Mouse (Mus musculus): Measurements from ENCODE around the gene 1700109H08Rik. TPM values are rescaled to one million over a fixed set of nuclear protein-coding genes. Genes with fewer than 3 reads are reported as not detected.

Gene 1700109H08Rik
- polyA plus RNA-seq, 1 experiment from 2014 or later: 2.9 TPM

DNA sequence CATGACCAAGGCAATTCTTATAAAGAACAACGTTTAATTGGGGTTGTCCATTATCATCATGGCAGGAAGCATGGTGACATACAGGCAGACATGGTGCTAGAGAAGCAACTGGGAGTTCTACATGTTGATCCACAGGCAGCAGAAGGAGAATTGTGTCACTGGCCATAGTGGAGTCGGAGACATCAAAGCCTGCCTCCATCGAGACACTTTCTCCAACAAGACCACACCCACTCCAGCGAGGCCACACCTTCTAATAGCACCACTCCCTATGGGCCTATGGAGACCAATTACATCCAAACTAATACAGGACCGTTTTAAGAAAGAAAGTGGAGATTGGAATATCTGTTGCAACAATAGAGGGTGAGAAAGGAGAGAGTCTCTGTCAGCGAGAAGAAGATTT, 29.5 kb upstream of the 1700109H08Rik start:
- Histone ChIP-seq H3K9me3 (replicated peaks; ENCODE audit: control insufficient read depth, low read length) (no peaks in the 10 kb centered on the region), H3K4me2 (no peak overlapping the region), H3K27ac (ENCODE audit: low read depth, low read length) (no peak overlapping the region), H3K4me1 (ENCODE audit: control insufficient read depth, insufficient read depth, low read length) (peaks cover 10% of the 10 kb centered on the region), H3K36me3 (ENCODE audit: control insufficient read depth, insufficient read depth, low read length) (peaks cover 4% of the 10 kb centered on the region; the same call in 1 of the 2 replicates), H3K9ac (ENCODE audit: low read depth, low read length) (no peak overlapping the region), H3K27me3 (ENCODE audit: control insufficient read depth, insufficient read depth, low read length) (no peaks in the 10 kb centered on the region), H3K4me3 (ENCODE audit: low read depth, low read length) (no peak overlapping the region)
- no peak for ATAC-seq (replicated peaks; ENCODE audit: insufficient number of reproducible peaks, low FRiP score, low TSS enrichment)
- 69% methylated on average over 6 of the region's 6 CpGs for WGBS (ENCODE audit: insufficient replicate concordance)

DNA sequence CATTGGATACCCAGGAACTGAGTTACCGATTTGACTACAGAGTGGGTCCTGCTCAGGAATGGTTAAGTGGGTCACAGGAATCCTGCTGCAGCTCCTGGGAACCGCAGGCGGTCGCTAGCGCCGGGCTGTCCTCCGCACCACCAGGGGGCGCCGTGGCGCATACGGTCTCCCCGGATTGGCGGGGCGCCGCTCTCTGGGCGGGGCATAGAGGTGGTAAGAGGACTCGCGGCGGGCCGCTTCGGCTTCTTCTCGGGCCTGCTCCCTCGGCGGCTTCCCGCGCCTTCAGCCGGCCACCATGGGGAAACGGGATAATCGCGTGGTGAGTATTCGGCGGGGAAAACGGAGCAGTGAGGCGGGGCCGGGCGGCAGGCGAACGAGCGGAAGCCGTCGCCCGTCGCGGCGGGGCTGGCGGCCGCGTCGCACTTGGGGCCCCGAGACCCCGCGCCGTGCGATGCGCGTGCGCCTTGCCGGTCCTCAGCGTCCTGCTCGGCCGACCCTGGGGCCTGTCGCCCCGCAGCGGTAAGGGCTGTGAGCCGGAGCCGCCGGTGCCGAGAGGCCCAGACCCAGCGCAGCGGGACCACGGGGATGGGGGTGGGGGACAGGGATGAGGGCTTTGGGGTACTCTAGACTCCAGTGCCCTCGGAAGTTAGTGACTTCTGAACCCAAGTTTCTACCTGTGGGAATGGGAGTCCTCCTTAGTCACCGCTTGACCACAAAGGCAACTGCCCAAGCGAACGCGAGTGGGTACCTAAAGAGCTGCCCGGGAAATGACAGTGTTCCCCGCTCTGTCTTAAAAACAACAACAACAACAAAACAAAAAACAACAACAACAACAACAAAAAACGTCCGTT, 27.5 kb upstream of the 1700109H08Rik start, which contains the start of gene Fam133b:
Gene Fam133b, plus strand, starts transcription at position 205 of the 851 bp plus-strand sequence.
- ATAC-seq (replicated peaks; ENCODE audit: insufficient number of reproducible peaks, low FRiP score, low TSS enrichment): peak; percentile 93
- peak within 1 kb of the TSS; percentile 68 for H3K4me3 ChIP-seq (ENCODE audit: low read depth, low read length)
- peak within 1 kb of the TSS; percentile 95 for H3K9ac ChIP-seq (ENCODE audit: low read depth, low read length)
- peaks cover 6% of the 10 kb centered on the region; the same call in 1 of the 2 replicates for H3K36me3 ChIP-seq (ENCODE audit: control insufficient read depth, insufficient read depth, low read length)
- H3K4me1 ChIP-seq (ENCODE audit: control insufficient read depth, insufficient read depth, low read length): peaks cover 10% of the 10 kb centered on the region
- no peaks in the 10 kb centered on the region for H3K27me3 ChIP-seq (ENCODE audit: control insufficient read depth, insufficient read depth, low read length)
- peak within 1 kb of the TSS; percentile 91 for H3K4me2 ChIP-seq
- no peaks in the 10 kb centered on the region for H3K9me3 ChIP-seq (replicated peaks; ENCODE audit: control insufficient read depth, low read length)
- H3K27ac ChIP-seq (ENCODE audit: low read depth, low read length): peak within 1 kb of the TSS; percentile 82
- WGBS (ENCODE audit: insufficient replicate concordance): under 1% methylated on average over 80 of the region's 80 CpGs

DNA sequence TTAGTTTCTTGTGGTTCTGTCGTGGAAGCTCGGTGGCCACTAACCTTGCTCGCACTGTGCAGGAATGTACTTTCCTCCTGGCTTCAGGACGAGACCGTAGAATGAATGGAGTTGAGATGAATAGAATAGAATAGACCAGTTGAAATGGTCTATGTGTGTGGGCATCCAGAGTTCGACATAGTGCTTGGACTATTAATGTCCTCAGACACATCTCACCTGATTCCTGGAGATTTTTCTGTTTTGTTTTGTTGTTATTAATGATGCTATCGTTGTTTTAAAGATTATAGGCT, 26.9 kb upstream of the 1700109H08Rik start:
- no peak; the same call in 1 of the 2 replicates for ATAC-seq (replicated peaks; ENCODE audit: insufficient number of reproducible peaks, low FRiP score, low TSS enrichment)
- no peak overlapping the region for H3K27ac ChIP-seq (ENCODE audit: low read depth, low read length)
- no peaks in the 10 kb centered on the region for H3K9me3 ChIP-seq (replicated peaks; ENCODE audit: control insufficient read depth, low read length)
- peaks cover 6% of the 10 kb centered on the region; the same call in 1 of the 2 replicates for H3K36me3 ChIP-seq (ENCODE audit: control insufficient read depth, insufficient read depth, low read length)
- H3K4me2 ChIP-seq: peak overlapping the region; percentile 91
- peak overlapping the region; percentile 95 for H3K9ac ChIP-seq (ENCODE audit: low read depth, low read length)
- peak overlapping the region; percentile 68 for H3K4me3 ChIP-seq (ENCODE audit: low read depth, low read length)
- H3K4me1 ChIP-seq (ENCODE audit: control insufficient read depth, insufficient read depth, low read length): peaks cover 10% of the 10 kb centered on the region
- 8% methylated on average over 7 of the region's 7 CpGs for WGBS (ENCODE audit: insufficient replicate concordance)
- H3K27me3 ChIP-seq (ENCODE audit: control insufficient read depth, insufficient read depth, low read length): no peaks in the 10 kb centered on the region

DNA sequence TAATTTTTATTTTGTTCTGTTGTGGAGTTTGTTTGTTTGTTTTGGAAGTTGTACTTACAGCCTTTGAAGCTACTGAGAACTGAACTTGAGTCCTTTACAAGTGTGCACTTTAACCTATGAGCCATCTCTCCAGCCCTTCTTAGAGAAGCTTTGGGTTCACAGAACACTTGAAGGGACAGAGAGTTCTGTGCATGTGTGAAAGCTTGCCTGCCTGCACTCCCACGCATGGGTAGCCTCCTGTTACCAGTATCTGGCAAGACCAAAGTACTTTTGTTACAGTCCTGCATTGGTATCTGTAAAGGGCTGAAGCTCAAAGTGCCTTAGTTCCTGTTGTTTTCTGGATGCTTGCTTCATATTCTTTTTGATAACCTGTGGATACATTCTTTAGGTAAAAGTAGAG, 25.1 kb upstream of the 1700109H08Rik start:
- WGBS (ENCODE audit: insufficient replicate concordance): 81% methylated on average over 1 of the region's 1 CpGs
- H3K4me3 ChIP-seq (ENCODE audit: low read depth, low read length): no peak overlapping the region
- peaks cover 10% of the 10 kb centered on the region for H3K4me1 ChIP-seq (ENCODE audit: control insufficient read depth, insufficient read depth, low read length)
- no peak for ATAC-seq (replicated peaks; ENCODE audit: insufficient number of reproducible peaks, low FRiP score, low TSS enrichment)
- H3K4me2 ChIP-seq: no peak overlapping the region
- H3K9me3 ChIP-seq (replicated peaks; ENCODE audit: control insufficient read depth, low read length): no peaks in the 10 kb centered on the region
- H3K36me3 ChIP-seq (ENCODE audit: control insufficient read depth, insufficient read depth, low read length): peaks cover 6% of the 10 kb centered on the region; the same call in 1 of the 2 replicates
- H3K27me3 ChIP-seq (ENCODE audit: control insufficient read depth, insufficient read depth, low read length): no peaks in the 10 kb centered on the region
- H3K27ac ChIP-seq (ENCODE audit: low read depth, low read length): no peak overlapping the region
- no peak overlapping the region for H3K9ac ChIP-seq (ENCODE audit: low read depth, low read length)

DNA sequence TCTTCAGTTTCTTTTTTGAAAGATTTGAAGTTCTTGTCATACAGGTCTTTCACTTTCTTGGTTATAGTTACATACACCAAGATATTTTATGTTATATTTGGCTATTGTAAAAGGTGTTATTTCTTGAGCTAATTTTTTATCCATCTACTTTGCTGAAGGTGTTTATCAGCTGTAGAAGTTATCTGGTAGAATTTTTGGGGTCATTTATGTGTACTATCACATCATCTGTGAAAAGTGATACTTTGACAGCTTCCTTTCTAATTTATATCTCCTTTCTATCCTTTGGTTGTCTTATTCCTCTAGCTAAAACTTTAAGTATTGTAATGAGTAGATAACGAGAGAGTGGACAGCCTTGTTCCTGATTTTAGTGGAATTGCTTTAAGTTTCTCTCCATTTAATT, 19.9 kb upstream of the 1700109H08Rik start:
- no peak overlapping the region for H3K4me3 ChIP-seq (ENCODE audit: low read depth, low read length)

DNA sequence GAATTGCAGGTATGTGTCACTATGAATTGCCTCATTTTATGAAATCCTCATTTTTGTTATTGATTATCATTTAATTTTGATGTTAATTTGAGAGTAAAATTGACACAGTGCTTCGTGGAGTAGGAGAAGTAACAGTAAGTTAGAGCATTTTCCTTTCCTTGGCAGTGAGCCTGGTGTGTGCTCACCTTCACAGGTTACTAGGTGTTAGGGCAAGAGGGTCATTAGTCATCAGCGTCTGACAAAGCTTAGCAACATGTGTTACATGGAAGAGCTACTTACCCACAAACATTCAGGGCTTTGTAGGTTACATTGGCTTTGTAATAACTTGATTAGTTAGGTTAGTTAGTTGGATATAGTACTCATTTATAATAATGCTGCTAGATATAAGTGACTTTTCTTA, 17.2 kb upstream of the 1700109H08Rik start:
- no peak for ATAC-seq (replicated peaks; ENCODE audit: insufficient number of reproducible peaks, low FRiP score, low TSS enrichment)
- H3K4me2 ChIP-seq: no peak overlapping the region
- WGBS (ENCODE audit: insufficient replicate concordance): 87% methylated on average over 2 of the region's 2 CpGs

More for the DNA sequence above, 19.9 kb upstream of the 1700109H08Rik start:
- 86% methylated on average over 1 of the region's 1 CpGs for WGBS (ENCODE audit: insufficient replicate concordance)
- H3K36me3 ChIP-seq (ENCODE audit: control insufficient read depth, insufficient read depth, low read length): peaks cover 8% of the 10 kb centered on the region; the same call in 1 of the 2 replicates
- H3K9me3 ChIP-seq (replicated peaks; ENCODE audit: control insufficient read depth, low read length): no peaks in the 10 kb centered on the region
- no peak overlapping the region for H3K9ac ChIP-seq (ENCODE audit: low read depth, low read length)
- H3K27me3 ChIP-seq (ENCODE audit: control insufficient read depth, insufficient read depth, low read length): no peaks in the 10 kb centered on the region
- no peak overlapping the region for H3K4me2 ChIP-seq
- no peak overlapping the region for H3K27ac ChIP-seq (ENCODE audit: low read depth, low read length)
- no peak for ATAC-seq (replicated peaks; ENCODE audit: insufficient number of reproducible peaks, low FRiP score, low TSS enrichment)
- H3K4me1 ChIP-seq (ENCODE audit: control insufficient read depth, insufficient read depth, low read length): no peaks in the 10 kb centered on the region

DNA sequence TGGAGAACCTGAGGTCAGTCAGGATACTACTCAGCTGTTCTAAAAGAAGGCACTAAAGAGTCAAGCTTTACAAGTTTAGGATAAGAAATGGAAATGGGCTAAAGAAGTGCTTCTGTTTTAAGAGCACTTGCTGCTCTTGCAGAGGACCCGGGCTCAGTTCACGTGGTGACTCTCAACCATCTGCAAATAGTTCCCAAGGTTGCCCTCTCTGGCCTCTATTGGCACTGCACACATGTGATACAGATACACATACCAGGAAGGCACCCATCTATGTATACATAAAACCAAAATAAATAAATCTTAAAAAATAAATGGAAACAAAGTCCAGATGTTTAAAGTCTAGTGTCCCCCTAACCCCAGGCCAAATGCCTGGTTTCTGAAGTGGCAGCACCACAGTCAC, 3.5 kb downstream of the 1700109H08Rik start:
- H3K27ac ChIP-seq (ENCODE audit: low read depth, low read length): no peak overlapping the region
- ATAC-seq (replicated peaks; ENCODE audit: insufficient number of reproducible peaks, low FRiP score, low TSS enrichment): no peak
- WGBS (ENCODE audit: insufficient replicate concordance): 95% methylated on average over 2 of the region's 2 CpGs

More for the DNA sequence above, 17.2 kb upstream of the 1700109H08Rik start:
- Histone ChIP-seq H3K27me3 (ENCODE audit: control insufficient read depth, insufficient read depth, low read length) (no peaks in the 10 kb centered on the region), H3K27ac (ENCODE audit: low read depth, low read length) (no peak overlapping the region), H3K9me3 (replicated peaks; ENCODE audit: control insufficient read depth, low read length) (no peaks in the 10 kb centered on the region), H3K36me3 (ENCODE audit: control insufficient read depth, insufficient read depth, low read length) (peaks cover 6% of the 10 kb centered on the region; the same call in 1 of the 2 replicates), H3K4me3 (ENCODE audit: low read depth, low read length) (no peak overlapping the region), H3K9ac (ENCODE audit: low read depth, low read length) (no peak overlapping the region), H3K4me1 (ENCODE audit: control insufficient read depth, insufficient read depth, low read length) (no peaks in the 10 kb centered on the region)

DNA sequence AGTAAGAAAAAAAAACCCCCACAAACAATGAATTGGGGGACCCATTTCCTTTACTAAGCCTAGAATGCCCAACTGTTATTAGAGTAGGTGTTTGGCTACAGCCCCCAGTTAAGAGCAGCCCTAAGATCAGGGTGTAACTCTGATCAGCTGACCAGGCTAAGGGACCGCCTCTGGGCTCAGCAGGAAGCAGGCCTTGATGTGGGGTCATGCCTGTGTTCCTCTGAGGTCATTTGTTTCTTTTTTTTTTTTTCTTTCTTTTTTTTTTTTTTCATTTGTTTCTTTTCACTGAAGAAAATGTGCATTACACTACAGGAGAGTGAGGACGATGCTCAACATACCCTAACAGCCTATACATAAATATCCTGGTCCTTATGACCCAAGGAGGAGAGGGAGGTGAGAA, 6.6 kb downstream of the 1700109H08Rik start:
- Histone ChIP-seq H3K4me2 (no peak overlapping the region), H3K36me3 (ENCODE audit: control insufficient read depth, insufficient read depth, low read length) (peaks cover 57% of the 10 kb centered on the region), H3K9ac (ENCODE audit: low read depth, low read length) (no peak overlapping the region), H3K27ac (ENCODE audit: low read depth, low read length) (no peak overlapping the region), H3K4me1 (ENCODE audit: control insufficient read depth, insufficient read depth, low read length) (no peaks in the 10 kb centered on the region), H3K27me3 (ENCODE audit: control insufficient read depth, insufficient read depth, low read length) (no peaks in the 10 kb centered on the region), H3K4me3 (ENCODE audit: low read depth, low read length) (no peak overlapping the region), H3K9me3 (replicated peaks; ENCODE audit: control insufficient read depth, low read length) (peaks cover 6% of the 10 kb centered on the region; the same call in 1 of the 2 replicates)
- 87% methylated on average over 2 of the region's 2 CpGs for WGBS (ENCODE audit: insufficient replicate concordance)
- no peak for ATAC-seq (replicated peaks; ENCODE audit: insufficient number of reproducible peaks, low FRiP score, low TSS enrichment)

More for the DNA sequence above, 3.5 kb downstream of the 1700109H08Rik start:
- H3K36me3 ChIP-seq (ENCODE audit: control insufficient read depth, insufficient read depth, low read length): peaks cover 61% of the 10 kb centered on the region
- no peaks in the 10 kb centered on the region for H3K4me1 ChIP-seq (ENCODE audit: control insufficient read depth, insufficient read depth, low read length)
- H3K27me3 ChIP-seq (ENCODE audit: control insufficient read depth, insufficient read depth, low read length): no peaks in the 10 kb centered on the region
- H3K9me3 ChIP-seq (replicated peaks; ENCODE audit: control insufficient read depth, low read length): peaks cover 6% of the 10 kb centered on the region; the same call in 1 of the 2 replicates
- no peak overlapping the region for H3K4me3 ChIP-seq (ENCODE audit: low read depth, low read length)
- H3K4me2 ChIP-seq: no peak overlapping the region
- no peak overlapping the region for H3K9ac ChIP-seq (ENCODE audit: low read depth, low read length)
